Mouse (Mus musculus): ENCODE measurements around the gene E330009J07Rik.

The E330009J07Rik gene

DNA sequence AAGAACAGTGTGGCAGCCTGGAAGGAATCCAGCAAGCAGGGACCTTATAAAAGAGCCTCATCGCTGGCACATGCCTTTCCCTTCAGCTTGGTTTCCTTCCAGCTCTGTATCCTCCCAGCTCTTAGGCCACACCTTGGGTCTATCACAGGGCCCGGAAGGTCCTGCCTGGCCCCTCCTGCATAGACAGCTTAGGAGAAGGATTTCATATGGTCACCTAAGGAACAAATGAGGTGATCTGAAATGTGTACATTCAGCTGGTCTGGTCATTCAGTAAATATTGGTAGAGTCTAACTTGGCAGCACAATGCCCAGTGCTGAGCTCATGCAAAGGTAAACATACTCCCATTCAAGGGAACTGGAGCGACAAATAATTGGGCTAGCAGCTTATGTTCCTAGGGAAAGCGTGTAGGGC, 6.4 kb downstream of the E330009J07Rik start:
- DNase-seq (ENCODE audit: low spot score): no peak

- DNase-seq (ENCODE audit: low spot score): no peak
These were observed 7.2 kb downstream of the E330009J07Rik start for GRCm38 (mm10) chr6:40428696-40429095.

DNA sequence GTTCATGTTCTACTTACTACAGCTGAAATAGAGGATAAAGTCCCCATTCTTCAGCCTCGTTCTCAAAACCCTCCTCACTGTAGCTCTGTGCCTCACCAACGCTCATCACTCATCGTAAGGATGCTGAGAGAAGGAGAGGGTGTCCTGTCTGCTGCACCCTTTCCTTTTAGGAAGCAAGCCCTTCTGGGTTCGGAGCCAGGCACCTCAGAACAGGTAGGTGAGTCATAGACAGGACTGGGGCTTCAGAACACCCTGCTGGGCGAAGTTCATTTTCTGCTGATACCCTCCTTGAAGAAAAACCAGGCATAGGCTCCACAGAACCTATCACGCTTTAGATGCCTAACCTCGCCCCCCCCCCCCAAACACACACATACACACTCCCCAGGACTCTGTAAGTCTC, 8.5 kb downstream of the E330009J07Rik start:
- DNase-seq (ENCODE audit: low spot score): no peak

- DNase-seq (ENCODE audit: low spot score): no peak
These were observed 12.2 kb downstream of the E330009J07Rik start for GRCm38 (mm10) chr6:40423774-40424173.

DNA sequence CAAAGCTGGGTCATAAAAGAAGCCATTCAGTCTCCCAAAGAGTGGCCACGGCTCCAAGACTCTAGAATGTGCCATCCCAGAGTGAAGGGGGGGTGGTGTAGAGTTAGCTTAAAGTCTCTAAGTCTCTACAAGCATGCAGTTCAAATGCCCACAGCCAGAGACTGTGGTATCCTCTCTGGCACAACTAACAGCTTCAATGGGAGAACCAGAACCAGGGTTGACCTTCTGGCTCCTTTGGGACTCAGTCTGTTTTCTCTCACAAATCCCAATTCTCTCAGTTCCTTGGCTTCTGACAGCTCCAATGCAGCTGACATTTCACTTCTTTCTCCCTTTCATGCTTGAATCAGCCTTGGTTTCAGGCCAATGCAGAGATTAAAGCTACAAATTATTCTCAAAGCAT, 12.9 kb downstream of the E330009J07Rik start:
- DNase-seq (ENCODE audit: low spot score): no peak

GRCm38 (mm10) chr6:40421099-40421498, 14.8 kb downstream of the E330009J07Rik start:
- DNase-seq (ENCODE audit: low spot score): no peak

- DNase-seq (ENCODE audit: low spot score): no peak
These were observed 17.5 kb downstream of the E330009J07Rik start for GRCm38 (mm10) chr6:40418386-40418785.

DNA sequence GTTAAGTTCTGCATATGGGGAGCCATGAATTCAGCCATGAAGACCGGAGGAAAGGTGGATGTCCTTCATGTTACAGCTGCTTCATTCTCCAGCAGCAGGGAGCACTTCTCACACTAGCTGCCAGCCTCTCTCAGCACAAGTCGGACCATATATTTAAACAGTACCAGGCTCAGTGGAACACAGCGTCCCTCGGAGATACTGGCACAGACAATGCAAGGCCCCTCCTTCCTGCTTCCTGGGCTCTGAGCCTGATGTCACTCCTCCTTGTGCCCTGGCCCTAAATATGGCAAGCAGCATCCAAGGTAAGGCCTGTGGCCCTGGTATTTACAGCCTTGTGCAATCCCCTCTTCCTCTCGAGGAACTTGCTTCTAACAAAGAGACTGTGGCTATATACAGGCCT, 20.1 kb downstream of the E330009J07Rik start:
- no peak for DNase-seq (ENCODE audit: low spot score)

DNA sequence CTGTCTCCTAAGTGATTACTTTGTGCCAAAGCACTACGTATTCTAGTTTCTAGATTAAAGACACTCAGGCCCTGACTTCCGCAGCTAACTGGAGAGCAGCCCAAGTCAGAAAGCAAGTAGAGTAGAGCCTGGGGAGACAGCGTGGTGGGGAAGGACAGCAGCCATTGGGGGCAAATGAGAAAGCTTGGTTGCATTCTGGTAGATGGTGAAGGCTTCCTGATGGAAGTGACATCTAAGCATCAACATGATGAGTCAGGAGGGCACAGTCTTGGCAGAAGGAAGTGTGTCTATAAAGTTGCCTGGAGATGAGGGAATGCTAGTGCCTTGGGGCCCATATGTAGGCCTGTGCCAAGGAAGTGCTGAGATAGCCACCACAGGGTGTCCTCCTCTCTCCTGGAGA, 22.4 kb downstream of the E330009J07Rik start:
- no peak for DNase-seq (ENCODE audit: low spot score)

DNA sequence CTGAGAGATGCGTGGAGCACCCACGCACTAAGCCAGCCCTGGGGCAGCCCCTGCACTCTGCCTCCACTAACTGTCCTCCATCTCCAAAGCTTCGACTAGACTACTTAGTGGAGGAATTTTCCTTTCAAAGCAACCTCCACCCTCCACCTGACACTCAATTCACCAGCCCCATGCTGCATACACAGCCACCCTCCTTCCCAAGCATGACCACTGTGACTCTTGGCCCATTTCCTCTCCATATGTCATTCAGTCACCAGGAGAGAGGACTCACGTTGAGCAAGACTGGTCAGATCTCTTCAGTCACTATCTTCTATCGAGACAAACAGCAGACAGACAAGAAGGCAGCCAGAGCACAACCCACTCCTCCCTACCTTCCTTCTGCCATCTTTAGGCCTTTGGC, 22.9 kb downstream of the E330009J07Rik start:
- no peak for DNase-seq (ENCODE audit: low spot score)

GRCm38 (mm10) chr6:40411085-40411484, 24.9 kb downstream of the E330009J07Rik start:
- DNase-seq (ENCODE audit: low spot score): no peak

- no peak for DNase-seq (ENCODE audit: low spot score)
These were observed 32.2 kb downstream of the E330009J07Rik start for GRCm38 (mm10) chr6:40403640-40404285.

DNA sequence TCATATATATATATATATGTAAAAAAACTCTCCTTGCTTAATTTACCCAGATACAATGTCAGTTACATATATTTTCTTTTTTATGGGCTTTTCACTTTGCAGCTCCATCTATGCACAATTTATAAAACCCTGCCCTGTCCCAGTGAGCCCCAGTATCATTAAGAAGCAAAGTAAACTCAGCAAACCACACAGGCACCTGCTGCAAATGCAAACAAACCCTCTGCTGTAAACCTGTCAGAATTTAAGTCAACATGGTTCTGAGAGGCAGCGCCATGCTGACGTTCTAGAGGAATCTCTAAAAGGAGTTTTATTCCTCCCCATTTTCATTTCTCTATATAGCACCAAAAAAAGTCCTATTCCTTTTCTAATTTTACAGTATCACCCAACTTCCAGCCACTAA, 33.9 kb downstream of the E330009J07Rik start:
- no peak for DNase-seq (ENCODE audit: low spot score)

- DNase-seq (ENCODE audit: low spot score): peak; percentile 25
These were observed 42.7 kb downstream of the E330009J07Rik start for GRCm38 (mm10) chr6:40393213-40393612.

DNA sequence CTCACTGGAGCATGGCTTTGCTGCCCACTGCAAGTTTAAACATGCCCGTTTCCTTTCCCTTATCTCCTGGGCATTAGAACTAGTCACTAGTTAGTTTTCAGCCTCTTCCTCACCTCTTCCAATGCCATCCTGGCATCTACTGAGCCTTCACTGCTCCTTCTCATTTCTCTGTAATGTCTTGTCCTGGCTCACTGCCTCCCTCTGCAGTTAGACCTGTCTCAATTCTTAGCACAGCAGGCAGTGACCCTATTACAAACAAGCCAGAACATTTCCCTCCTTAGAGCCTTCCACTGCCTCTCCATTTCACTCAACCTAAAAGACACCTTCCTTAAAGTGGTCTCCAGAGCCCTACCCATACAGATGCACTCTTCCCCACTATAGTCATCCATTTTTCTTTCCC, 45.0 kb downstream of the E330009J07Rik start:
- no peak for DNase-seq (ENCODE audit: low spot score)

DNA sequence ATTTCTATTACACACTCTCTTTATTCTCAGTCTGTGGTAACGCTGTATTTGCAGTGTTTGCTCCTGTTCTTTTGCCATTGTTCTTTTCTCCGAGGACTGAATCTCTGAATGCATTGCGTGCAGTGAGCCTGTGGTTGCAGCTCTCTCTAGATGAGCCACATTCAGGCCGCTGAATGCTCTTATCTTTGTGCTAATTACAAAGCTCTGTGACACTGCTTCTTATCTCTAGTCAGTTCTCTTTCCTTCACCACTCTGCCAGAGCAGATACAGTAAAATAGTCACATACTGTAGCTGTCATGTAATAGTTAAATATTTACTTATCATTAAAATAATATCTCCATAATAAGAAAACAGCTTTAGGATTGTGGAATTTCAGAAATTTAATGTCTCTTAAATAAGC, 47.3 kb downstream of the E330009J07Rik start:
- DNase-seq (ENCODE audit: low spot score): no peak

DNA sequence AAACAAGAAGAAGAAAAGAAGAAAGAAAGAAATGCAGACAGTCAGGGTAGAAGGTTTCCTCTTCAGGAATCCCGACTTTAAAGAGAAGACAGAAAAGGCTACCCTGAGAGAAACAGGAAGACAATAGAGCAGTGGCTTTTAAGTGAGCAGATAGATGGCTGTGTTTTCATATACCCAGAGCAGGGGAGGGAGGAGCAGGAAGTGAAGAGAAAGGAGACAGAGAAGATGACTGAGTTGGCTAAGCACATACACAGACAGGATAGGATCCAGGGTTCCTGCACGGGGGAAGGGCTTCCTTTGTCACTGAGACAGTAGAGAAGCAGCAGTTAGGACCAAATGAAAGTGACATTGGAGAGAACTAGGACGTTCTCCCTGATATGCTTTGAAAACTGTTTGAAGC, 50.3 kb downstream of the E330009J07Rik start:
- DNase-seq (ENCODE audit: low spot score): no peak

GRCm38 (mm10) chr6:40381908-40382307, 54.0 kb downstream of the E330009J07Rik start:
- DNase-seq (ENCODE audit: low spot score): no peak

GRCm38 (mm10) chr6:40380181-40380580, 55.8 kb downstream of the E330009J07Rik start:
- no peak for DNase-seq (ENCODE audit: low spot score)

GRCm38 (mm10) chr6:40371031-40371430, 64.9 kb downstream of the E330009J07Rik start:
- DNase-seq (ENCODE audit: low spot score): no peak

DNA sequence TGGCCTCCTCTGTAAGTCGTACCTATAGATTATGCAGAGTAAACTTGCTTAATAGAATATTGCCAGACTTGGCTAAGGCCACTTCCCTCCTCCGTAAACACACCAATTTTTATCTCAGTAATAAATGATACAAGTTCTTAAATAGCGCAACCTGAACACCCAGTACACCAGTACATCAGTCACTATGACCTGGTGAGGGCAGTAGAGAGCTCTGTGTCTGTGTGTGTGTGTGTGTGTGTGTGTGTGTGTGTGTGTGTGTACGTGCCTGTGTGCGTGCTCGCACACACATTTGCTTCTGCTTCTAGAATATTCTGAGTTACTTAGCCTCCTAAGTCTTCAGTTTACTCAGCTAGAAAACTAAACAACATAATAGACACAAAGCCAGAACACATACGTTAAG, 82.6 kb downstream of the E330009J07Rik start:
- DNase-seq (ENCODE audit: low spot score): no peak

Data from ovary, adult 18-20 months (tissue).